Mouse (Mus musculus): ENCODE results near the gene Itprip.
"Not testable (repeated sequence)": the region's sequence is repeated elsewhere in the genome, so short reads cannot be mapped to it uniquely, and the experiment has no call there.

Itprip gene

GRCm38 (mm10) chr19:47853951-47854795 is 64.9 kb downstream of the Itprip start:
- DNase-seq (ENCODE audit: low read depth): no peak

DNA sequence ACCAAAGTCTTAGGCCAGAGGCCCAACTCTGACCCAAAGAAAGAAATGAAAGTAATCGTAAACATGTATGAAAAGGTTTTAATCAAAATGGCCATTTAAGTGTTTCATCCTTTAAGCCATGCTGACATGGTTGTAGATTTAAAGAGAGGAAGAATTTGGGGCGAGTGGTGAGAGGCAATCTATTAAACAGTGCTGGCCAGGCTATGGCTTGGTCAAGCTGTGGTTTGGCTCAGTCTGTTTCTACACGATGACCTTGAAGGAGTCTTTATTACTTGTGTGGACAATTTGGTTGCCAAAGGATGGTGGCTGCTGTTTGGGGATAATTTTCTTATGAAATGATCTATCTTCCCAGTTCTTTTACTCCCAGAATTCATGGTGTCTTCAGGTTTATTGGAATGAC is 66.0 kb downstream of the Itprip start:
- no peak for DNase-seq (ENCODE audit: low read depth)

DNA sequence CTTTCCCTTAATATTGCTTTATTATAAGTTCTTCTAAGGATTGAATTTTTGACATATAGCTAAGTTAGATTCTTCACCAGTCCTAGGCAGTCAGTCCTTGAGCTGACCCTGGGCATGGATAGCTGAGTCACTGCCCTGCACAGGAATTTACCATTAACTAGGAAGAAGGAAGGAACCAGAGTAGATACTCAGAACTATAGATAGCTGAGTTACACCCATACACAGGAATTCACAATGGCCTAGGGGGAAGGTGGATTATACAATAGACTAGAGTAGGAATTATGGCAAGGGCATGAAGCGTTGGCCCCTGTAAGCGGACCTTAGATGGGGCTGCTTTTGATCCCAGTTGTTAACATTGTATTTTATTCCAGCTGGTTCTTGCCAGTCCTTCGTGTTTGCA is 67.0 kb downstream of the Itprip start:
- DNase-seq (ENCODE audit: low read depth): not testable (repeated sequence)

GRCm38 (mm10) chr19:47849735-47850134 is 69.4 kb downstream of the Itprip start:
- no peak for DNase-seq (ENCODE audit: low read depth)
